Comparison of ENCODE assay signal across 10 mouse cellular contexts in the genomic region with DNA sequence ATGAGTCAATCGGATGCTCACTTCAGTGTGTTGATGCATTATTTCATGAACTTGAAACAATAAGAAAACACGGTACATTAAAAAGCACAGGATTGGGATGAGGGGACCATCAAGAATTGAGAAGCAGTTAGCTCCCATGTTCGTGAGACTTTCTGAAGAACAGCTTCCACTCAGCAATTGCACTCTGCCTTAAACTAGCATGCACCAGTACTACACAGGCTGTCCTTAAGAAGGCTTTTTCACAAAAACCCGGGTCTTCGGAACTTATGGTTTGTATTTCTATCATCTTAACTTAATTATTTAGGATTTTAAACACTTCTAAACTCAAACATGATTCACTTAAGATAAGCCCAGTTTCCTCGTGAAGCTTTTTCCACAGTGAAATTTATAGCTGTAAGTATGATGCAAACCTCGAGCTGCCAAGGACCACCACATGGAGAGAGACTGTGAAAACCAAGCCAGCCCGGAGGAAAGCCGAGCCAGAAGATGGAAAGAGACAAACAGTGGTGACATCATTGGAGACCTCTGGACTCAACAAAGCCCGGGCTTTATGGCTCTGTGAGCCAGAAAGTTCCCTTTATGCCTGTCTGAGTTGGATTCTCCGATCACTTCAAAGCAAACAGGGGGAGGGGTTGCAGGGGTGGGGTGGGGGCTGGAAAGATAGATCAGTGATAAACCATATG.
A peak's percentile ranks its signal among the peaks of the same experiment; 100 is the strongest.
DNase-seq lines count a peak whose midpoint lies in the region; ATAC-seq and TF ChIP-seq lines count a peak whose summit lies in the region.
"Had no signal": no experiment of that assay in that cellular context is flagged by ENCODE, and none has a peak within 500 bp of the region (broad histone marks: within the 10 kb centered on the region; RNA-seq: fewer than 3 reads in every experiment).

No protein-coding gene starts in this region.

- no peaks in the 10 kb centered on the region for H3K36me3 ChIP-seq in forebrain, embryonic 15.5 days
- no peaks in the 10 kb centered on the region for H3K36me3 ChIP-seq in forebrain, embryonic 14.5 days (ENCODE audit: control insufficient read depth, insufficient read depth, low read length)
- H3K36me3 ChIP-seq in limb, embryonic 14.5 days (ENCODE audit: control insufficient read depth, insufficient read depth, low read length): no peaks in the 10 kb centered on the region

- no peaks in the 10 kb centered on the region for H3K27me3 ChIP-seq in forebrain, embryonic 15.5 days
- H3K27me3 ChIP-seq in forebrain, embryonic 14.5 days (replicated peaks; ENCODE audit: control insufficient read depth, insufficient read depth, low read length): no peaks in the 10 kb centered on the region
- H3K27me3 ChIP-seq in limb, embryonic 14.5 days (ENCODE audit: control insufficient read depth, insufficient read depth, low read length): no peaks in the 10 kb centered on the region; the same call in 1 of the 2 replicates

- no peak overlapping the region for H3K9ac ChIP-seq in forebrain, embryonic 15.5 days (replicated peaks)
- no peak overlapping the region for H3K9ac ChIP-seq in forebrain, embryonic 14.5 days (ENCODE audit: low read length)
- H3K9ac ChIP-seq in limb, embryonic 14.5 days (ENCODE audit: low read depth, low read length, severe bottlenecking): no peak overlapping the region

- no peak overlapping the region for H3K4me3 ChIP-seq in forebrain, embryonic 15.5 days
- H3K4me3 ChIP-seq in forebrain, embryonic 14.5 days (ENCODE audit: low read depth, low read length): no peak overlapping the region
- no peak overlapping the region for H3K4me3 ChIP-seq in limb, embryonic 14.5 days (replicated peaks; ENCODE audit: low read length)
- H3K4me3 ChIP-seq: erythroblast, embryonic 14.5 days had no signal

- 49% methylated on average over 11 of the region's 11 CpGs for WGBS in forebrain, embryonic 15.5 days
- 48% methylated on average over 11 of the region's 11 CpGs for WGBS in forebrain, embryonic 14.5 days
- WGBS in limb, embryonic 14.5 days: 43% methylated on average over 11 of the region's 11 CpGs

- H3K4me2 ChIP-seq in forebrain, embryonic 15.5 days (replicated peaks): no peak overlapping the region
- H3K4me2 ChIP-seq in forebrain, embryonic 14.5 days (ENCODE audit: low read length): no peak overlapping the region
- no peak overlapping the region for H3K4me2 ChIP-seq in limb, embryonic 14.5 days (replicated peaks; ENCODE audit: low read depth, low read length, severe bottlenecking)

- no peak for TF ChIP-seq POLR2A in limb, embryonic 14.5 days (IDR thresholded peaks at IDR 0.05; ENCODE audit: borderline replicate concordance, extremely low read depth, insufficient read depth, insufficient read length)

- ATAC-seq in forebrain, embryonic 15.5 days (replicated peaks): peak; percentile 43; the same call in 1 of the 2 replicates
- no peak; the same call in 1 of the 2 replicates for ATAC-seq in forebrain, embryonic 14.5 days
- peak; percentile 73 for ATAC-seq in limb, embryonic 14.5 days (ENCODE audit: low FRiP score, low read depth)

- no peak for DNase-seq in forebrain, embryonic 14.5 days (ENCODE audit: low spot score)
- DNase-seq in kidney, postnatal 14 days: peak; percentile 20
- no peak for DNase-seq in kidney, postnatal 36 days
- DNase-seq in embryo, embryonic 11 days: peak; percentile 49
- DNase-seq in limb, embryonic 14.5 days (ENCODE audit: low spot score): peak; percentile 75
- DNase-seq in thymus, postnatal 36 days: no peak
- DNase-seq in heart, postnatal 36 days: no peak
- DNase-seq: midbrain, embryonic 14.5 days had no signal

- no peak overlapping the region for H3K27ac ChIP-seq in forebrain, embryonic 15.5 days (replicated peaks)
- no peak overlapping the region for H3K27ac ChIP-seq in forebrain, embryonic 14.5 days (ENCODE audit: low read depth, low read length)
- no peak overlapping the region for H3K27ac ChIP-seq in limb, embryonic 14.5 days (replicated peaks; ENCODE audit: low read depth, low read length)

- H3K9me3 ChIP-seq in forebrain, embryonic 15.5 days: no peaks in the 10 kb centered on the region
- no peaks in the 10 kb centered on the region for H3K9me3 ChIP-seq in forebrain, embryonic 14.5 days (replicated peaks; ENCODE audit: control insufficient read depth, low read length)
- no peaks in the 10 kb centered on the region for H3K9me3 ChIP-seq in limb, embryonic 14.5 days (ENCODE audit: control insufficient read depth, low read length)

- intact Hi-C loops in heart, postnatal 36 days (cut with DNase I): no loop called here

- peaks cover 6% of the 10 kb centered on the region for H3K4me1 ChIP-seq in forebrain, embryonic 15.5 days
- no peaks in the 10 kb centered on the region; the same call in 1 of the 2 replicates for H3K4me1 ChIP-seq in forebrain, embryonic 14.5 days (ENCODE audit: control insufficient read depth, insufficient read depth, low read length)
- peaks cover 13% of the 10 kb centered on the region; the same call in 1 of the 2 replicates for H3K4me1 ChIP-seq in limb, embryonic 14.5 days (ENCODE audit: control insufficient read depth, insufficient read depth, low read length)

Comparison
In these comparisons a context has a peak if more than half of its experiments do, and no peak if none do; other contexts are left out.
1. DNase-seq: peak in kidney, postnatal 14 days (single experiment), embryo, embryonic 11 days (single experiment) and limb, embryonic 14.5 days (single experiment); none in forebrain, embryonic 14.5 days (single experiment), kidney, postnatal 36 days (0 of 2), thymus, postnatal 36 days (0 of 2) and heart, postnatal 36 days (0 of 2).